Mouse (Mus musculus): Measurements from ENCODE around the gene Med16.

Gene Med16

GRCm38 (mm10) chr10:79933145-79933679 lies 24.5 kb upstream of the Med16 start:
- no peak for DNase-seq (ENCODE audit: low spot score)

- peak; percentile 72 for DNase-seq (ENCODE audit: low spot score)
Measured at GRCm38 (mm10) chr10:79932736-79933135, 24.0 kb upstream of the Med16 start.

GRCm38 (mm10) chr10:79931797-79932196 lies 23.1 kb upstream of the Med16 start:
- DNase-seq (ENCODE audit: low spot score): no peak

GRCm38 (mm10) chr10:79930826-79931186 lies 22.1 kb upstream of the Med16 start:
- no peak for DNase-seq (ENCODE audit: low spot score)

- no peak for DNase-seq (ENCODE audit: low spot score)
Measured at GRCm38 (mm10) chr10:79929967-79930825, 21.5 kb upstream of the Med16 start.

GRCm38 (mm10) chr10:79928907-79929701 lies 20.4 kb upstream of the Med16 start:
- no peak for DNase-seq (ENCODE audit: low spot score)

GRCm38 (mm10) chr10:79928030-79928694 lies 19.4 kb upstream of the Med16 start:
- peak; percentile 48 for DNase-seq (ENCODE audit: low spot score)

GRCm38 (mm10) chr10:79927324-79928029 lies 18.8 kb upstream of the Med16 start:
- DNase-seq (ENCODE audit: low spot score): peak; percentile 34

GRCm38 (mm10) chr10:79926491-79927323 lies 18.0 kb upstream of the Med16 start, which contains the start of gene Arid3a:
TSS of gene Arid3a (plus strand) at chr10:79927043.
- DNase-seq (ENCODE audit: low spot score): peak; percentile 91

- no peak for DNase-seq (ENCODE audit: low spot score)
Measured at GRCm38 (mm10) chr10:79925785-79926490, 17.2 kb upstream of the Med16 start.

GRCm38 (mm10) chr10:79924998-79925784 lies 16.5 kb upstream of the Med16 start:
- peak; percentile 91 for DNase-seq (ENCODE audit: low spot score)

GRCm38 (mm10) chr10:79921572-79921971 lies 12.8 kb upstream of the Med16 start:
- no peak for DNase-seq (ENCODE audit: low spot score)

- DNase-seq (ENCODE audit: low spot score): no peak
Measured at GRCm38 (mm10) chr10:79920958-79921535, 12.3 kb upstream of the Med16 start, which contains the start of gene R3hdm4. TSS of gene R3hdm4 (minus strand) at chr10:79921208.

GRCm38 (mm10) chr10:79920056-79920890 lies 11.6 kb upstream of the Med16 start:
- no peak for DNase-seq (ENCODE audit: low spot score)

- DNase-seq (ENCODE audit: low spot score): no peak
Measured at GRCm38 (mm10) chr10:79919251-79919849, 10.6 kb upstream of the Med16 start.

- DNase-seq (ENCODE audit: low spot score): no peak
Measured at GRCm38 (mm10) chr10:79918231-79919078, 9.7 kb upstream of the Med16 start.

Data from lung, postnatal 25 days (tissue).